26 mouse cellular contexts compared by ENCODE assay signal in genomic region chr11:65818193-65818592, GRCm38 (mm10). TPM values are rescaled to one million over a fixed set of nuclear protein-coding genes. Genes with fewer than 3 reads are reported as not detected.
DNase-seq lines count a peak whose midpoint lies in the region; ATAC-seq and TF ChIP-seq lines count a peak whose summit lies in the region.
"Had no signal": no experiment of that assay in that cellular context is flagged by ENCODE, and none has a peak within 500 bp of the region (broad histone marks: within the 10 kb centered on the region; RNA-seq: fewer than 3 reads in every experiment).

No protein-coding gene starts in this region.

- peak; percentile 58; the same call in 1 of the 2 replicates for ATAC-seq in stomach, postnatal 0 days (ENCODE audit: low FRiP score, low TSS enrichment)
- ATAC-seq: activated CD4-positive, CD25-positive, alpha-beta regulatory T cell, adult 4 months; CD4-positive, CD25-positive, alpha-beta regulatory T cell, adult 4 months; forebrain, embryonic 13.5 days; forebrain, embryonic 15.5 days; forebrain, postnatal 0 days; Patski had no signal

- no peak for TF ChIP-seq CTCF in C2C12 (IDR thresholded peaks at IDR 0.05; ENCODE audit: control insufficient read depth, insufficient read depth, insufficient read length)
- TF ChIP-seq CTCF in stomach, postnatal 0 days (IDR thresholded peaks at IDR 0.05; ENCODE audit: low read depth): no peak

- peaks cover under 1% of the 10 kb centered on the region for H3K79me3 ChIP-seq in C2C12 (ENCODE audit: low read depth)

- H3K27ac ChIP-seq in stomach, postnatal 0 days (replicated peaks): no peak overlapping the region; the same call in 1 of the 2 replicates
- H3K27ac ChIP-seq: embryonic facial prominence, embryonic 12.5 days; forebrain, embryonic 13.5 days; forebrain, embryonic 15.5 days had no signal

- H3K79me2 ChIP-seq in C2C12 (ENCODE audit: control insufficient read depth, insufficient read depth): peaks cover 26% of the 10 kb centered on the region

- H3ac ChIP-seq in C2C12 (ENCODE audit: control insufficient read depth, insufficient read length, low read depth): no peak overlapping the region

- no peak overlapping the region for H3K4me2 ChIP-seq in stomach, postnatal 0 days (replicated peaks; ENCODE audit: low read depth)
- H3K4me2 ChIP-seq: embryonic facial prominence, embryonic 12.5 days; forebrain, embryonic 13.5 days; forebrain, embryonic 15.5 days had no signal

- peak; percentile 31 for DNase-seq in 3T3-L1 (ENCODE audit: low read depth, low spot score)
- no peak for DNase-seq in stomach, postnatal 0 days (ENCODE audit: low spot score)
- no peak for DNase-seq in right cerebral cortex, postnatal 10 days (ENCODE audit: low spot score in 2 of 2)
- no peak for DNase-seq in B cell, adult 2 months
- no peak for DNase-seq in adrenal gland, adult 18-20 months (ENCODE audit: low spot score in 2 of 2)
- DNase-seq: adrenal gland, adult 2 months; adrenal gland, postnatal 10 days; adrenal gland, postnatal 25 days; cerebellum, adult 11 months; cerebellum, adult 18-20 months; cerebellum, adult 8-10 months; cerebellum, adult 9-11 months; cerebellum, postnatal 14 days; cerebellum, postnatal 36 days; embryo, embryonic 11 days; forebrain, postnatal 0 days had no signal

- H3K27me3 ChIP-seq in C2C12 (ENCODE audit: control insufficient read depth, insufficient read depth, insufficient read length): no peaks in the 10 kb centered on the region
- H3K27me3 ChIP-seq in megakaryocyte, embryonic 14.5 days (replicated peaks): no peaks in the 10 kb centered on the region
- no peaks in the 10 kb centered on the region for H3K27me3 ChIP-seq in stomach, postnatal 0 days (ENCODE audit: control insufficient read depth, insufficient read depth, low read length)
- H3K27me3 ChIP-seq: CH12.LX; embryonic facial prominence, embryonic 12.5 days; forebrain, embryonic 13.5 days; forebrain, embryonic 15.5 days; Patski had no signal

- H3K36me3 ChIP-seq in C2C12 (ENCODE audit: control insufficient read depth, insufficient read depth): peaks cover 75% of the 10 kb centered on the region
- peaks cover 93% of the 10 kb centered on the region for H3K36me3 ChIP-seq in megakaryocyte, embryonic 14.5 days (replicated peaks; ENCODE audit: low read length)
- H3K36me3 ChIP-seq in stomach, postnatal 0 days (ENCODE audit: control insufficient read depth, insufficient read depth, low read length): peaks cover 10% of the 10 kb centered on the region; the same call in 1 of the 2 replicates

- no peak overlapping the region for H3K4me3 ChIP-seq in C2C12 (ENCODE audit: insufficient read depth, poor library complexity, severe bottlenecking)
- peak overlapping the region; percentile 54 for H3K4me3 ChIP-seq in megakaryocyte, embryonic 14.5 days (replicated peaks)
- H3K4me3 ChIP-seq in stomach, postnatal 0 days (ENCODE audit: low read depth, low read length): no peak overlapping the region
- H3K4me3 ChIP-seq: embryonic facial prominence, embryonic 12.5 days; forebrain, embryonic 13.5 days; forebrain, embryonic 15.5 days had no signal

- 42% methylated on average over 1 of the region's 1 CpGs for WGBS in stomach, postnatal 0 days

- peaks cover 12% of the 10 kb centered on the region for H3K4me1 ChIP-seq in megakaryocyte, embryonic 14.5 days
- H3K4me1 ChIP-seq in stomach, postnatal 0 days (replicated peaks; ENCODE audit: control insufficient read depth, insufficient read depth): no peaks in the 10 kb centered on the region

- TF ChIP-seq EP300 in stomach, postnatal 0 days (optimal IDR thresholded peaks at IDR 0.05): no peak

- H3K9ac ChIP-seq in stomach, postnatal 0 days (ENCODE audit: low read length): no peak overlapping the region
- H3K9ac ChIP-seq: embryonic facial prominence, embryonic 12.5 days; forebrain, embryonic 13.5 days; forebrain, embryonic 15.5 days; forebrain, postnatal 0 days had no signal

- H3K9me3 ChIP-seq in megakaryocyte, embryonic 14.5 days: no peaks in the 10 kb centered on the region
- no peaks in the 10 kb centered on the region for H3K9me3 ChIP-seq in stomach, postnatal 0 days (ENCODE audit: control insufficient read depth, low read length)
- H3K9me3 ChIP-seq: embryonic facial prominence, embryonic 12.5 days; forebrain, embryonic 13.5 days; forebrain, embryonic 15.5 days; G1E had no signal

TF ChIP-seq in C2C12, 6 proteins besides CTCF, POLR2A, EP300 and RAD21:
- TF ChIP-seq CEBPB (IDR thresholded peaks at IDR 0.05; ENCODE audit: low read depth) (no peak), MYOD1 (IDR thresholded peaks at IDR 0.05; ENCODE audit: control insufficient read depth, insufficient read length, low read depth) (peak; percentile 44), FOSL1 (IDR thresholded peaks at IDR 0.05; ENCODE audit: insufficient read depth, low read length, poor library complexity, severe bottlenecking) (no peak), MYOG (IDR thresholded peaks at IDR 0.05; ENCODE audit: control insufficient read depth, extremely low read depth, insufficient read length) (no peak), USF1 (IDR thresholded peaks at IDR 0.05; ENCODE audit: low read depth) (no peak), MAX (IDR thresholded peaks at IDR 0.05) (no peak)

RNA-seq across cellular contexts. Expression of gene Zkscan6, which starts 11.2 kb away (rescaled TPM):
- 5.6 TPM for polyA plus RNA-seq in C2C12 (2012; fragmentation: generic; extraction: Trizol)
- 0.92 TPM in 1 of 2 replicates, not detected in the other for polyA plus RNA-seq in megakaryocyte, embryonic 14.5 days (2012; ENCODE audit: insufficient read depth, low replicate concordance)
- polyA plus RNA-seq in stomach, postnatal 0 days (2015; fragmentation: Nextera tagmentation; extraction: Ambion mirVana): 11.0 TPM in 2 replicates
- 10 to 100 TPM; 10.0 to 14.0 TPM for total RNA-seq in adrenal gland, adult 18-20 months (2021)

RNA-seq across cellular contexts. Expression of gene Map2k4, which starts 30.1 kb away (rescaled TPM):
- polyA plus RNA-seq in C2C12 (2012; fragmentation: generic; extraction: Trizol): 20.3 TPM
- 0.86 and 7.0 TPM in 2 replicates for polyA plus RNA-seq in megakaryocyte, embryonic 14.5 days (2012; ENCODE audit: insufficient read depth, low replicate concordance)
- polyA plus RNA-seq in stomach, postnatal 0 days (2015; fragmentation: Nextera tagmentation; extraction: Ambion mirVana): 44.9 and 47.1 TPM in 2 replicates
- 10 to 100 TPM; 40.0 to 62.2 TPM for total RNA-seq in adrenal gland, adult 18-20 months (2021)
